Mouse (Mus musculus): Measurements from ENCODE around the gene Rbbp5. TPM values are rescaled to one million over a fixed set of nuclear protein-coding genes. Genes with fewer than 3 reads are reported as not detected.
A peak's percentile ranks its signal among the peaks of the same experiment; 100 is the strongest.

Rbbp5 gene
- polyA plus RNA-seq, 1 experiment from 2014 or later = 16.5 TPM

- no peak overlapping the region for H3K27ac ChIP-seq (ENCODE audit: low read length)
- H3K4me3 ChIP-seq (ENCODE audit: low read depth, low read length) = no peak overlapping the region
- ATAC-seq (no peak), DNase-seq (ENCODE audit: low spot score) (no peak)
- no peaks in the 10 kb centered on the region; the same call in 1 of the 2 replicates for H3K4me1 ChIP-seq (ENCODE audit: insufficient read depth, low read depth, low read length)
- H3K9me3 ChIP-seq (ENCODE audit: low read length) = no peaks in the 10 kb centered on the region
- TF ChIP-seq EP300 (IDR thresholded peaks at IDR 0.05) (no peak), CTCF (IDR thresholded peaks at IDR 0.05) (no peak)
- no peak overlapping the region for H3K9ac ChIP-seq (replicated peaks; ENCODE audit: low read depth)
- H3K36me3 ChIP-seq (ENCODE audit: insufficient read depth, low read length) = no peaks in the 10 kb centered on the region
- WGBS = 75% methylated on average over 5 of the region's 5 CpGs
- H3K27me3 ChIP-seq (replicated peaks; ENCODE audit: insufficient read depth, low read length) = peaks cover 17% of the 10 kb centered on the region
- H3K4me2 ChIP-seq (replicated peaks; ENCODE audit: low read depth, low read length) = no peak overlapping the region
These were observed 60.6 kb downstream of the Rbbp5 start for GRCm38 (mm10) chr1:132537736-132538135.

GRCm38 (mm10) chr1:132540701-132541100 is 63.5 kb downstream of the Rbbp5 start:
- Histone ChIP-seq H3K27me3 (replicated peaks; ENCODE audit: insufficient read depth, low read length) (peaks cover 24% of the 10 kb centered on the region), H3K9ac (replicated peaks; ENCODE audit: low read depth) (no peak overlapping the region), H3K36me3 (ENCODE audit: insufficient read depth, low read length) (no peaks in the 10 kb centered on the region), H3K9me3 (ENCODE audit: low read length) (no peaks in the 10 kb centered on the region), H3K27ac (ENCODE audit: low read length) (no peak overlapping the region), H3K4me1 (ENCODE audit: insufficient read depth, low read depth, low read length) (no peaks in the 10 kb centered on the region; the same call in 1 of the 2 replicates), H3K4me3 (ENCODE audit: low read depth, low read length) (no peak overlapping the region), H3K4me2 (replicated peaks; ENCODE audit: low read depth, low read length) (no peak overlapping the region)
- no peak for ATAC-seq
- DNase-seq (ENCODE audit: low spot score) = no peak
- WGBS = 32% methylated on average over 7 of the region's 7 CpGs
- no peak for TF ChIP-seq CTCF (IDR thresholded peaks at IDR 0.05)
- TF ChIP-seq EP300 (IDR thresholded peaks at IDR 0.05) = no peak

- no peak for TF ChIP-seq CTCF (IDR thresholded peaks at IDR 0.05)
- TF ChIP-seq EP300 (IDR thresholded peaks at IDR 0.05) = no peak
- Histone ChIP-seq H3K27ac (ENCODE audit: low read length) (no peak overlapping the region), H3K9ac (replicated peaks; ENCODE audit: low read depth) (no peak overlapping the region), H3K4me2 (replicated peaks; ENCODE audit: low read depth, low read length) (no peak overlapping the region), H3K36me3 (ENCODE audit: insufficient read depth, low read length) (no peaks in the 10 kb centered on the region), H3K4me3 (ENCODE audit: low read depth, low read length) (no peak overlapping the region), H3K4me1 (ENCODE audit: insufficient read depth, low read depth, low read length) (no peaks in the 10 kb centered on the region; the same call in 1 of the 2 replicates), H3K9me3 (ENCODE audit: low read length) (no peaks in the 10 kb centered on the region), H3K27me3 (replicated peaks; ENCODE audit: insufficient read depth, low read length) (peaks cover 24% of the 10 kb centered on the region)
- DNase-seq (ENCODE audit: low spot score) (peak; percentile 37), ATAC-seq (peak; percentile 62)
- WGBS = 6% methylated on average over 14 of the region's 14 CpGs
These were observed 64.1 kb downstream of the Rbbp5 start for GRCm38 (mm10) chr1:132541171-132541823.

- H3K9me3 ChIP-seq (ENCODE audit: low read length) = no peaks in the 10 kb centered on the region
- TF ChIP-seq EP300 (IDR thresholded peaks at IDR 0.05) (no peak), CTCF (IDR thresholded peaks at IDR 0.05) (no peak)
- no peak overlapping the region for H3K4me2 ChIP-seq (replicated peaks; ENCODE audit: low read depth, low read length)
- DNase-seq (ENCODE audit: low spot score) = no peak
- no peaks in the 10 kb centered on the region for H3K36me3 ChIP-seq (ENCODE audit: insufficient read depth, low read length)
- H3K9ac ChIP-seq (replicated peaks; ENCODE audit: low read depth) = no peak overlapping the region
- no peaks in the 10 kb centered on the region; the same call in 1 of the 2 replicates for H3K4me1 ChIP-seq (ENCODE audit: insufficient read depth, low read depth, low read length)
- H3K27ac ChIP-seq (ENCODE audit: low read length) = no peak overlapping the region
- ATAC-seq = no peak
- H3K4me3 ChIP-seq (ENCODE audit: low read depth, low read length) = no peak overlapping the region
- peaks cover 24% of the 10 kb centered on the region for H3K27me3 ChIP-seq (replicated peaks; ENCODE audit: insufficient read depth, low read length)
- 25% methylated on average over 5 of the region's 5 CpGs for WGBS
These were observed 64.8 kb downstream of the Rbbp5 start for GRCm38 (mm10) chr1:132541824-132542599.

GRCm38 (mm10) chr1:132542762-132543306 is 65.7 kb downstream of the Rbbp5 start, which contains the start of gene Cntn2:
Gene Cntn2 (minus strand): TSS chr1:132543256.
- TF ChIP-seq EP300 (IDR thresholded peaks at IDR 0.05) (no peak), CTCF (IDR thresholded peaks at IDR 0.05) (no peak)
- ATAC-seq = no peak
- H3K27me3 ChIP-seq (replicated peaks; ENCODE audit: insufficient read depth, low read length) = peaks cover 24% of the 10 kb centered on the region
- H3K9me3 ChIP-seq (ENCODE audit: low read length) = no peaks in the 10 kb centered on the region
- H3K27ac ChIP-seq (ENCODE audit: low read length) = no peak within 1 kb of the TSS
- WGBS = 3% methylated on average over 23 of the region's 30 CpGs
- no peak within 1 kb of the TSS for H3K4me2 ChIP-seq (replicated peaks; ENCODE audit: low read depth, low read length)
- no peaks in the 10 kb centered on the region for H3K36me3 ChIP-seq (ENCODE audit: insufficient read depth, low read length)
- no peaks in the 10 kb centered on the region; the same call in 1 of the 2 replicates for H3K4me1 ChIP-seq (ENCODE audit: insufficient read depth, low read depth, low read length)
- no peak within 1 kb of the TSS for H3K4me3 ChIP-seq (ENCODE audit: low read depth, low read length)
- DNase-seq (ENCODE audit: low spot score) = no peak
- no peak within 1 kb of the TSS for H3K9ac ChIP-seq (replicated peaks; ENCODE audit: low read depth)

GRCm38 (mm10) chr1:132543789-132544188 is 66.6 kb downstream of the Rbbp5 start:
- Histone ChIP-seq H3K9ac (replicated peaks; ENCODE audit: low read depth) (no peak overlapping the region), H3K9me3 (ENCODE audit: low read length) (no peaks in the 10 kb centered on the region), H3K27ac (ENCODE audit: low read length) (no peak overlapping the region), H3K4me3 (ENCODE audit: low read depth, low read length) (no peak overlapping the region), H3K4me1 (ENCODE audit: insufficient read depth, low read depth, low read length) (no peaks in the 10 kb centered on the region; the same call in 1 of the 2 replicates), H3K36me3 (ENCODE audit: insufficient read depth, low read length) (no peaks in the 10 kb centered on the region), H3K27me3 (replicated peaks; ENCODE audit: insufficient read depth, low read length) (peaks cover 24% of the 10 kb centered on the region), H3K4me2 (replicated peaks; ENCODE audit: low read depth, low read length) (no peak overlapping the region)
- no peak for ATAC-seq
- DNase-seq (ENCODE audit: low spot score) = no peak
- no peak for TF ChIP-seq EP300 (IDR thresholded peaks at IDR 0.05)
- no peak for TF ChIP-seq CTCF (IDR thresholded peaks at IDR 0.05)
- 65% methylated on average over 8 of the region's 8 CpGs for WGBS

Other genes starting within 250 kb of the Rbbp5 start
- gene Gm10188, start 247.6 kb upstream of the Rbbp5 start, polyA plus RNA-seq (2015; fragmentation: Nextera tagmentation; extraction: Ambion mirVana) = not detected in 2 replicates
- 4.1 and 4.4 TPM in 2 replicates for gene Klhdc8a, start 178.7 kb upstream of the Rbbp5 start, polyA plus RNA-seq (2015; fragmentation: Nextera tagmentation; extraction: Ambion mirVana)
- gene Nuak2, start 161.2 kb upstream of the Rbbp5 start, polyA plus RNA-seq (2015; fragmentation: Nextera tagmentation; extraction: Ambion mirVana) = 11.9 and 12.1 TPM in 2 replicates
- gene Tmcc2, start 86.1 kb upstream of the Rbbp5 start, polyA plus RNA-seq (2015; fragmentation: Nextera tagmentation; extraction: Ambion mirVana) = 28.8 and 37.2 TPM in 2 replicates
- 12.2 and 14.4 TPM in 2 replicates for gene Dstyk, start 59.8 kb upstream of the Rbbp5 start, polyA plus RNA-seq (2015; fragmentation: Nextera tagmentation; extraction: Ambion mirVana)
- 1.3 and 1.7 TPM in 2 replicates for gene Tmem81, start 28.9 kb downstream of the Rbbp5 start, polyA plus RNA-seq (2015; fragmentation: Nextera tagmentation; extraction: Ambion mirVana)
- 0.02 and 0.04 TPM in 2 replicates for gene Cntn2, start 65.9 kb downstream of the Rbbp5 start, polyA plus RNA-seq (2015; fragmentation: Nextera tagmentation; extraction: Ambion mirVana)